Mouse (Mus musculus): ENCODE measurements around the gene Rnaset2b. TPM values are rescaled to one million over a fixed set of nuclear protein-coding genes. Genes with fewer than 3 reads are reported as not detected.
"Not testable (repeated sequence)": the region's sequence is repeated elsewhere in the genome, so short reads cannot be mapped to it uniquely, and the experiment has no call there.

Gene Rnaset2b
- total RNA-seq, 2 experiments from 2014 or later = 41.5 to 49.2 TPM

- peak; percentile 48 to 57 for DNase-seq (ENCODE audit: low spot score in 2 of 2)
- intact Hi-C loops (cut with DNase I) = not testable (repeated sequence)
These were observed 8.1 kb downstream of the Rnaset2b start, which contains the start of gene Gm49721 for GRCm38 (mm10) chr17:6978287-6979248. Gene Gm49721, plus strand, starts transcription at chr17:6978904.

- DNase-seq (ENCODE audit: low spot score in 2 of 2); intact Hi-C loops (cut with DNase I): not testable (repeated sequence)
These were observed 8.9 kb downstream of the Rnaset2b start for GRCm38 (mm10) chr17:6979380-6979779.

DNA sequence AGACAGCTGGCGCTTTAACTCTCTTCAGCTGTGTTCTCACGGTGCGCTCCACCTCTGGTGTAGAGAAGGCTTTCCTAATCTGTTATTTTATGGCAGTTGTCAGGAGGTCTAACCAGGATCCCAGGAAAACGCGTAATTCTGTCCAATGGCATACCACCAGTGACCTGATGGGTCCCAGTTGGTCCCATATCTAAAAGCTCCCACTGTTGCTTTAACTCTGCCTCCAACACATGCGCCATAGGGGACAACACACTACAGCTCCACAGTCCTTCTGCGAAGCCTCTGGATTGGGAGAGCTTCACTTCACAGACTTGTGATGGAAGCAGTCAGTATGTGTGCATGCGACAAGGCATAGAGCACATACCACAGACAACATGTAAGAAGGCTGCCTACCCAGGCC is 9.7 kb downstream of the Rnaset2b start:
- intact Hi-C loops (cut with DNase I); DNase-seq (ENCODE audit: low spot score in 2 of 2): not testable (repeated sequence)

DNA sequence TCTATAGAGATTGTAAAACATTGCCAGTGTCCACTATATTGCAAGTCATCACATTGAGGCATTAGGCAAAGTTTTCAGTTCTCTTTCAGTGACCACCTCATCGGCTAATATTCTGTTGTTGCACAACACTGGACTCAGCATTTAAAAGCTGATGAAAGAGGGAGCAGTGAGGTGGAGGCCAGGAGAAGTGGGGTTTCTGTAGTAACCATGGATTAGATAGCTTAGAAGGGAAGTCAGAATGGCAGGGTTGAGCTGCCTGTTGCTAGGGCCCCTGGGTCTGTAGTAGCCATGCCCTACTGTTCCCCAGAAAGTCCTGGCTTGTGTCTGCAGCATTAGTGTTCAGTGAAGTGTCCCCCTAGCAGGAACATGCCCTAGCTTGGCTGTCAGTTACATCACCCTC is 15.7 kb downstream of the Rnaset2b start:
- DNase-seq (ENCODE audit: low spot score in 2 of 2); intact Hi-C loops (cut with DNase I): not testable (repeated sequence)

DNA sequence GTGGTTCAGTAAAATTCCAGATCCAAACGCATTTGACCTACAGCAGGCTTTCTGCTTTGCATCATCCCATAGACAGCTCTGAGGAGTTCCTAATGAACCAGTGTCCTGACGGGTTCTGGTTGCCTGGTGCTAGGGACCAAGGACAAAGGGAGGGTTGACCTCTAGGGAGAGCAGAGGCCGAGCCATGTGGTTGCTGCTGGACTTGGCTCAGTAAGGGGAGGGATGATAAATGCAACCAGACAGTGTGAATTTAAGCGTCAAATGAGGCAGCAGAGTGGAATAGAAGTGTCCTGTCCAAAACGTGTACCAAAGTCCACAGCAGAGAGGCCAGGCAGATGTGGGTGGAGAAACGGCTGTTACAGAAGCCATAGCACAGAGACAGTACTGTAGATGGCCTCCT is 25.1 kb downstream of the Rnaset2b start:
- DNase-seq (ENCODE audit: low spot score in 2 of 2); intact Hi-C loops (cut with DNase I): not testable (repeated sequence)

DNA sequence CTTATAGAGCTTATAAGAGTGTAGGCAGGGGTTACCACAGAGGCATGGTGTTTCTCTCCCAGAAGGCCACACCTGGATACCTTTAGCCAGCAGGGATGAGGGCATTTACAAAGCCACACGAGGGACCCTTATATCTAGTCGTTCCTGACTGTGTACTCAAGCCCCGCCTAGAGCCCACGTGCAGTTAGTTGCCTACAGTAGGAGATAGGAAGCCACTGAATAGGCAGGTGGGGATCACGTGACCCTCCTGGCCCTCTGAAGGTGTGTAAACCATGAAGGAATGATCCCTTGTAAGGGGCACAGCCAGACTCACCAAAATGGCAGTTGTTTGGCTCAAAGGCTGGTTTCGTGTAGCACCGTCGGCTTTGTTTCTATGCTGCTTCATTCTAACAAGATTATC is 26.4 kb downstream of the Rnaset2b start:
- intact Hi-C loops (cut with DNase I); DNase-seq (ENCODE audit: low spot score in 2 of 2): not testable (repeated sequence)

DNA sequence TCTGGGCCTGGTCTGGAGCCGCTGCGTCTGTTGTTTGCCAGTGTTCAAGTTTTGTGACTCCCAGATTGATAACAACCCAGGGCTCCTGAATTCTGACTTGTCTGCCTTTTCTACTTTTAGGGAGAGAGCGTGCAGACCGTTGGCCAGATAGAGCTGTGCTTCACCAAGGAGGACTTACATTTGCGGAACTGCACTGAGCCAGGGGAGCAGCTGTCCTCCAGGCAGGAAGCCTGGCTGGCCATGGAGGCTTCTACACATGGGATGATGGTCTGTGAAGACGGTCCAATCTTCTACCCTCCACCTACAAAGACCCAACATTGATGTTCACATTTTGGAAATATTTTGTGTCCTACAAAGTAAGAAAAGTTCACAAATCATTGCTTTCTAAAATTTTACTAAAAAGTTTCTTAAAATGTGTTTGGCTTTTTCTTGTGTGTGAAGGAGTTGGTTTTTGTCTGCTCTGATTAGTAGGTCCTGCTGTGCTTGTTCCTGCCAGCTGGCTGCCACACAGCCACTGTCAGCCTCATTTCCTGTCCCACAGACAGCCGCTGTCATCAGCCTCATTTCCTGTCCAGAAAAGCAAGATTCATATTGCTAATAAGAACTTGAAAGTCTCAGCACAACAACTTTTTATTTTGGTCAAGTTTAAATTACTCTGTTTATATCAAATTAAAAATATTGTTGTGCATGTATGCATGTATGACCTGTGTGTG is 27.5 kb downstream of the Rnaset2b start:
- intact Hi-C loops (cut with DNase I); DNase-seq (ENCODE audit: low spot score in 2 of 2): not testable (repeated sequence)

DNA sequence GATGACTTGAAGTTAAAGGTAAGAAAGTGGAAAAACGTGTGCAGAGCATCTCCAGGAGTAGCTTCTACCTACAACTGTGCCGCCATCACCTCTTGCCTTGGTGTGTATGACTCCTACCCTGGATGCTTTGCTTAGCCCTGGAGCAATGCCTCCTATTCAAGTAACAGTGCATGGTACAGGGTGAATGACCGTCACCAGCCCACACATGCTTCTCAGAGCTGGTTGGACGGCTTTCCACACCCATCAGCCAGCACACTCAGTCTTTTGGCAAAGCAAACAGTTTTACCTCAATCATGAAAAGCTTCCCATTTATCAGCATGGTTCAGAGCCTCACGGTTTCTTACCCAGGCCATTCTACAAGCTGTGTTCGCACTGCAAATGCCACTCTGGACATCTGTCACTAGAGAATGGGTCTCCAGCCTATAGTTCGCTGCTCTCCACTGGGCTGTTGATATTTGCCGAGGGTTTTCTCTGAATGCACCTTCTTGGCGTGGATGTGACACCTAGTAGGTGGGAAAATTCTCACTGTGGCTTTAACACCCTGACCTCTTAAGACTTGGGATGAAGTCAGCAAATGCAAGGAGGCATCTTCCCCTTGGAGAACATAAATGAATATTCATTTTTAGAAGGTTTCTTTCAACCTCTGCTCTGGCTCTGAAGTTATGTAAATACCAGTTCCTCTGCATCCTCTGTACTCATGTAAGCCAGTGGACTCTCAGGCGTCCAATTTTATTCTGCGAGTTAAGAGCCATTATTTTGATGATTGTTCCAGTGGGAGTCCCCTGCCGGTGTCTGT is 31.6 kb downstream of the Rnaset2b start:
- intact Hi-C loops (cut with DNase I); DNase-seq (ENCODE audit: low spot score in 2 of 2): not testable (repeated sequence)

DNA sequence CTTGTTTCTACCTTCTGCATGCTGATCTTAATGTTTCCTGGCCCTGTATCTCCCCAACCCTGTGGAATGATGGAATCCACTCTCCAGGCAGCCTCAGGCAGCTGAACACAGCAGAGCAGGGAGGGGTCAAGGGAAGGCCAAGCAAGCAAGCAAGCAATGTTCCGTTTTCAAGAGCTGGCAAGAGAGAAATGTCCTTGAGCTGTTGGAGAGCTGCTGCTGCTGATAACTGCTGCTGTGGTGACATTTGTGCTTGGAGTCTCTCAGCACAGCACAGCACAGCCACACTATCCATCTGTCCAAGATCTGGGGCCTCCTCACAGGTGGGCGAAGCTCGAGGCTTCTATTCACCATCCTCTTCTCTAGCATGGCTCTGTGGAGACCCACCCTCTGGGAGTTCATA is 33.0 kb downstream of the Rnaset2b start:
- intact Hi-C loops (cut with DNase I); DNase-seq (ENCODE audit: low spot score in 2 of 2): not testable (repeated sequence)

- intact Hi-C loops (cut with DNase I) = not testable (repeated sequence)
These were observed 35.2 kb downstream of the Rnaset2b start for GRCm38 (mm10) chr17:7005646-7006045.

GRCm38 (mm10) chr17:7008885-7009284 is 38.5 kb downstream of the Rnaset2b start:
- intact Hi-C loops (cut with DNase I); DNase-seq (ENCODE audit: low spot score in 2 of 2): not testable (repeated sequence)

More at GRCm38 (mm10) chr17:7005646-7006045, 35.2 kb downstream of the Rnaset2b start:
- not testable (repeated sequence) for DNase-seq (ENCODE audit: low spot score in 2 of 2)

DNA sequence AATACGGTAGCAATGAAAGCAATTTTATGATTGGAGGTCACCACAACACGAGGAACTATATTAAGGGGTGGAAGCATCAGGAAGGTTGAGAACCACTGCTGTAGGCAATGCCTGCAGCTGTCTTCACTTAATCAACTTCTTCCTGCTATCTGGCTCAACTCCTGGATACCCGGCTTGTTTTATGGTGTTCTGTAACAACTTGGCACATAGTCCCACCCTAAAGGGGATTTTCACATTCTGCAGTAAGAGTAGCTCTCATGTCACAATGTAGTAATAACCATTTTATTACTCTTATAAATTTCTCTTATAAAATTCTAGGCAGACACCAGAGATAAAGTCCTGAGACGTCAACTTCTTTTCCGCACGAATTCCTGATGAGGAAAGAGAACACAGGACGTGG is 39.0 kb downstream of the Rnaset2b start:
- DNase-seq (ENCODE audit: low spot score in 2 of 2); intact Hi-C loops (cut with DNase I): not testable (repeated sequence)

DNA sequence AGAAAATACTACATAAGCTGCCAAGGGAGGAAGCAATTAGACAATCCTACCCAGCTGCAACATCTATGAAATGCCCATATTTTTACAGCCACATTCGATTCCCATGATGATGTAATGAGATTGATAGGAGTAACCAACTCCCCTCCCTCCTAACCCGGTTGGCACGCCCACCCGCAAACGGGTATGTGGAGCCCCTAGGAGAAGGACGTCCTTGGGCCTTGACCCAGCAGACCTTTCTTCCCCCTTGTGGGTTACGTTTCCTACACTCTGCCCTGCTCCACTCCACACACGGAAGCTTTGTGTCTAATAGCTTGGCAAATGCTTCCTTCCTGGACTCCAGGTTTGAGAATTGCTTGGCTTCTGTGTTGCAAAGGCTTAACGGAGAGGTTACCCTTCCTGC is 39.5 kb downstream of the Rnaset2b start:
- DNase-seq (ENCODE audit: low spot score in 2 of 2); intact Hi-C loops (cut with DNase I): not testable (repeated sequence)

DNA sequence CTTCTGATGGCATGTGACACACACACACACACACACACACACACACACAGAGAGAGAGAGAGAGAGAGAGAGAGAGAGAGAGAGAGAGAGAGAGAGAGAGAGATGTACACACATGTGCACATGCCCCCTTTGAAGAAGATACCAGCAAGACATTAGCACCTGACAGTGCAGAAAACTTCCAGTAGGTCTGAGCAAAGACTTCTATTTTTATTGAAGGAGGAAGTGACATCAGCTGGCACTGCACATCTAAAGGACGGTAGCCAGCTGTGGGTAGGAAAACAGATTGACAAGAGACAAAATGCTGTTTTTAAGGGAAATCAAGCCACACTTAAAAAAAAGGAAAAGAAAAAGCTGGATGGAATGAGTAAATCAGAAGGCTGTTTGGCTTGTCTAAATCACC is 43.8 kb downstream of the Rnaset2b start:
- intact Hi-C loops (cut with DNase I); DNase-seq (ENCODE audit: low spot score in 2 of 2): not testable (repeated sequence)

DNA sequence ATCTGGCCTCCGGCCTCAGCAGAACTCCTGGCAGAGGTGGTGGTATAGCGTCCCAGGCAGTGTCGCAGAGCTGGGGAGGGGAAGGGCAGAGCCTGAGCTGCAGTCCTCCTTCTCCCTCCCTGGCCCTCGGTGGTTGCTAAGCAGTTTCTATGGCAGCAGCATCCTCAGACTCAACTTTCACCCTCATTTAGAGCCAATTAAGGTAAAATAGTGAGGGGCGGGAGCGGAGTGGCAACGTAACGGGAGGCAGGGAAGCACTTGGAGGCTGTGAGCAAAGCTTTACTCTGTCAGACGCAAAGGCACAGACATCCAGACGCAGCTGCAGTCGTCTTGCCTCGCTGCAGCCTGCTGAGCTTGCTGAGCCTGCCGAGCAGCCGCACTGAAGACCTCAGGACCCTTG is 54.8 kb downstream of the Rnaset2b start, which contains the start of gene Gm1604a:
Gene Gm1604a (plus strand): TSS at position 312 of the 400 bp plus-strand sequence.
- intact Hi-C loops (cut with DNase I) = not testable (repeated sequence)
- DNase-seq (ENCODE audit: low spot score in 2 of 2) = peak in 1 of 2 experiments; percentile 30

DNA sequence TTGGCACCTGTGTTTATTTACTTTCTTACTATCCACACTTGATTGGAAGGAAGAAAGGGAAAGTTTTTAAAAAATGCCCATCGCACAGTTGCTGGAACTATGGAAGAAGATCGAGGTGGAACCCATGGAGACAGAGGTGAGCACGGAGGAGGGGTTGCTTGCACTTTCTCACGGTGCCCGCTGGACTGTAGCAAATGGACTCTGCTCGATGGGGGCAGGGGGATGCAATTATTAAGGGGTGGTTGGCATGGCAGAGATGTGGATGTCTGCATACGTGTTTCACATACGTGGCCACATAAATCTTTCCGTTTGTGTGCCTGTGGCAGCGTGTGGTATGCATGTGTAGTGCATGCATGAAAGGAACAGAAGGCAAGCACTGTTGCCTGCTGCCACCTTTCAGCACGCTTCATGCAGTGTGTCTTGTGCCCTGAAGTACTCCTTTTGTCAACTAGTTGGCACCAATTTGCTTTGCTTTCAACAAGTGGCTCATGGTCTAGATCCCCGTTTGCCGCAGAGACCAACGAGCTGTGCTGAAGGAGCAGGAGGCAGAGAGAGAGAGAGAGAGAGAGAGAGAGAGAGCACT is 55.4 kb downstream of the Rnaset2b start:
- DNase-seq (ENCODE audit: low spot score in 2 of 2); intact Hi-C loops (cut with DNase I): not testable (repeated sequence)

DNA sequence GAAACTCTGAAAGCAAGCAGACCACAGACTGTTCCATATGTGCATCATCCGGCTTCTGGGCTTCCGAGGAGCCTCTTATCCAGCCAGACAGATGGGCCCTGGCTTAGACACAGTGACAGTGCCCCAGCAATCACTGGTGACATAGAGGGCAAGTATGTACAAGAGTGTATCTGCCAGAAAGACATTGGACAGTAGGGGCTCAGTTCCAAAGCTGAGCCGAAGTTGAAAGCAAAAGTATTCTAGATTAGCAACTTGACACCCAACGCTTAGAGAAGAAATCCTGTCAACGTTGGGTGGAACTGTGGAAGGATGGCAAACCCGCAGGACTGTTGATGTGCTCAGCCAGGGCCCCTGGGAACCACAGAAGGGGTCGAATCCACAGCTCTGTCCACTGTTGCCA is 59.8 kb downstream of the Rnaset2b start:
- intact Hi-C loops (cut with DNase I); DNase-seq (ENCODE audit: low spot score in 2 of 2): not testable (repeated sequence)

- intact Hi-C loops (cut with DNase I); DNase-seq (ENCODE audit: low spot score in 2 of 2): not testable (repeated sequence)
These were observed 60.3 kb downstream of the Rnaset2b start for GRCm38 (mm10) chr17:7030622-7031174.

Measured in left cerebral cortex, postnatal 25 days (tissue).